Mouse (Mus musculus): ENCODE data around the gene Synpo2l.

Gene Synpo2l

GRCm38 (mm10) chr14:20677906-20678305 is 9.8 kb upstream of the Synpo2l start:
- DNase-seq = no peak

DNA sequence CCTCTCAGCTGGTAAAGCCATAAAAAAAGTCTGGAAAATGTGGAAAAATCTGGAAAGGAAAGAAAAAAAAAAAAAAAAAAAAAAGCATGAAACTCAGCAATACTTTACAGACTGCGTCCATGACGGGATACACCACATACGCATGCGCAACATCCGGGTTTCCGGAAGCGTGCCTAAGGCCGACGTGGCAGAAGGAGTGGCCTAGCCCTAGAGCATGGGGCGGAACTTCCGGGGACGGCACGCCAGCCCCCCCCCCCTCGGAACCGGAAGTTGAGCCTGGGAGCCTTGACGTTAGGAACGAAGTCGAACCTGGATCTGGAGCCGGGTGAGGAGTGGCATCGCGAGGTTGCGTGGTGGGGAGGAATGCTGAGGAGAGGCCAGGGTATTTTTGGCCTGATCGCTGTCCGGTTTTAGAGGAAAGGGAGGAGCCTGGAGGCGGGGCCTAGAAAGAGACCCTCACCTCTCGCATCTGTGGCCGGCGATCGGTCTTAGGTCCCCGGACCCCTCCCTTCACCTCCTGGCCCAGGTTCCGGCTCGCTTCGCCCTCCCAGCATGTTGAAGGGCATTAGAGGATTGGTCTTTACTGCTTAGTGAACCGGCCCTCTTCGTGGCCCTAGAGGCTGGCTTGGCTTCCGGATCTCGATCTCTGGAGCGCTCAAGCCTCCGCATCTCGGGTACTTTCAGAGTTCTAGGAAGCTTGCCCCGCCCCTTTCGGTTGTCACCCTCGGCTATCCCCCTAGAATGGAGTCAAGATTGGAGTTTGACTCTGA is 6.1 kb upstream of the Synpo2l start, which contains the start of gene Sec24c:
TSS of gene Sec24c (plus strand) at position 245 of the 770 bp plus-strand sequence.
- peak; percentile 97 for DNase-seq

DNA sequence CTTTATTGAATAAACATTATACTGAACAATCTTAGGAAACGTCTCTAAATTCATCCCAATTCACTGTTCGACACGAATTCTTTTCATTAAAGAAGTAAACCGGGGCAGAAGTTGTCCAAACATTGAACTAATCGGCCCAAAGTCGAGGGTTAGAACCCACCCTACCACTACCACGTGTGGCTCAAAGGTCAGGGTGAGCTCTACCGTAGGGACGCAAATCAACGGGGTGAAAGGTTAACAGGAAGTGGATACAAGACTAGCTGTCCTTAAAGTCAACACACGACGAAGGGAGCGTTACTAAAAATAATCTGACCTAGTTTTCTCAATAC is 5.5 kb upstream of the Synpo2l start:
- peak in 1 of 2 experiments; percentile 45 for DNase-seq

DNA sequence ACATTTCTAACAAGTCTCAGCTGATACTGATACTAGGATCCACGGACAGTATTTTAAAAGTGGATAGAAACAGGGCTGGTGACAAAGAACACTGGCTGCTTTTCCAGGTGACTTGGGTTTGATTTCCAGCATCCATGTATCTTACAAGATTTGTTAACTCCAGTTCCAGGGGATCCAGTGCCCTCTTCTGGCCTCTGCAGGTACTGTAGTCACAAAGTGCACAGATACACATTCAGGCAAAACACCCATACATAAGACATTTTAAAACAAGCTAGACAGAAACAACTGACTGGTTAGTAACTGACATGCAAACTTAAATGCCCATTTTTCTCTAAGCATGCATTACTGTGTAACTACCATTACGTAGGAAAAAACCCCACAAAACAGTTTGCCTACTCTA is 4.8 kb upstream of the Synpo2l start:
- peak; percentile 68 to 75 for DNase-seq

DNA sequence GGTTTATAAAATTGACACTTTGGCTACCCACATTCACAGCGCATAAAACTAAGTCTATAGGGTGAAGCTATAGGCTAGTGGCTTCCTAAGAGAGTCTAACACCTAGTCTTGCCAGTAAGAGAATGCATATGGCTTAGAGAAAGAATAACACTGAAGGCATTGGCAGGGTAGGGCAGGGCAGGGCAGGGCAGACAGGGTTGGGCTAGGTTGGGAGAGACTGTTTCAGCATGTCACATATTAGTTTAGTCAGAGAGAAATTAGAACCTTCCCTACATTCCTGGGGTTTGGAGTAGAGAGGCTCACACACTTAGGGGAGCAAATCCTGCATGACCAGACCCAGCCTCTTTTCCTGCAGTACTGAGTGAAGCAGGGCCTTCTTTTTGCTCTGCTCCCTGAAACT is 685 bp downstream of the Synpo2l start:
- DNase-seq = no peak

DNA sequence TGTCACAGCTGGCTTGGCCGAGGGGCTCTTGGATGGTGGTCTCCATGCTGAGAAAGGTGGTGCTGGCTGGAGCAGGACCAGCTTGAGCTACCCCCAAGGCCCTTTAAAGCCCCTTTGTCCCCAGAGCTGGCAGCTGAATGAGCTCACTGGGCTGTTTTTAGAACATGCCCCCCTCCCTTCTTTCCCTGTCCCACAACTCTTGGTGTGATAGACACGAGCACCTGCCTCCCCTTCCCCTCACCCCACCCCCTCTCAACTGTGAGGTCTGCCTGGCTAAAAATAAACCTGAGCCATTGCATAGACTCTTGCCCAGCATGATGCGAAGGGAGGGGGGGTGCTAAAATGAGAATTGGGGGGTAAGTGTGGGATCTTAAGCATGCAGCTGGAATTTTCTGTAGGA is 3.7 kb downstream of the Synpo2l start:
- no peak for DNase-seq

GRCm38 (mm10) chr14:20663601-20664000 is 4.6 kb downstream of the Synpo2l start:
- DNase-seq = no peak

GRCm38 (mm10) chr14:20662740-20663139 is 5.4 kb downstream of the Synpo2l start:
- no peak for DNase-seq

GRCm38 (mm10) chr14:20661661-20662331 is 6.4 kb downstream of the Synpo2l start:
- DNase-seq = no peak

GRCm38 (mm10) chr14:20660827-20661660 is 7.1 kb downstream of the Synpo2l start:
- peak; percentile 91 to 93 for DNase-seq

GRCm38 (mm10) chr14:20659687-20660086 is 8.5 kb downstream of the Synpo2l start:
- DNase-seq = no peak

- DNase-seq = no peak
Measured at GRCm38 (mm10) chr14:20658902-20659301, 9.3 kb downstream of the Synpo2l start.

DNA sequence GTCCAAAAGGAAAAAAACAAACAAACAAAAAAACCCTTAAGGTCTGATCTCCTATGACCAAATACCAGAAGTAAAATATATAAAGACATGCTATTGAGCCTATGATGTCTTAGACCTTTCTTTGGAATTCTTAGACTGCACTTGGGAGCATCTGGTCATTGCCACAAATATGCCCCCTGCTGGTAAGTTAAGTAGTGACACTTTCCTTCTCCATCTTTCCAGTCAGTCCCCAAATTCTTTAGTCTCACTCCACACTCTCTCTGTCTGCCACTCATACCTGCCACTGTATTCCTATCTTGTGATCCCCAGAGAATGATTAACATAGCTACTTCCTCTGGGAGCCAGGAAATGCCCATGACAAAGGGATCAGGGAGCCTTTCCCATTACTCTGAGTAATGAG is 9.8 kb downstream of the Synpo2l start:
- peak; percentile 40 to 48 for DNase-seq

DNA sequence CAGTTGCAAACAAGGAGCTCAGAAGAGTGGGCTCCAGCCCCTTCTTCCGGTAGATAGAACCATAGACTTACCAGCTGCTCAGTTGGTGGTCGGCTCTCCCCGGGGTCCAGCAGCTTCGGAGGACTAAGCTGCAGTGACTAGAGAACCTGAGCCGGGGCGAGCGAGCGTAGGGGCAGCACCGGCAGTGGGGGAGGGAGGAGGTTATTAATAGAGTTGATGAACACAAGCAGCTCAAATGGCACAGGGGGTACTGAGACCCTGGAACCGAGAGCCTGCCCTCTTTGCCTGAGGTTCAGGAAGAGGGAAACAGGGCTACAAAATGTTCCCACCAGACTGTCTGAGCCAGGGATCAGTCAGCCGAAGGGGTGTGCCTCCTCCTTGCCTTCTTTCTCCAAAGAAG is 11.8 kb downstream of the Synpo2l start, which contains the start of gene Myoz1:
TSS of gene Myoz1 (minus strand) at position 180 of the 400 bp plus-strand sequence.
- DNase-seq = no peak

- no peak for DNase-seq
Measured at GRCm38 (mm10) chr14:20655731-20656130, 12.4 kb downstream of the Synpo2l start.

- DNase-seq = no peak
Measured at GRCm38 (mm10) chr14:20654690-20655421, 13.3 kb downstream of the Synpo2l start.

GRCm38 (mm10) chr14:20651722-20652256 is 16.4 kb downstream of the Synpo2l start:
- no peak for DNase-seq

- DNase-seq = no peak
Measured at GRCm38 (mm10) chr14:20651000-20651399, 17.2 kb downstream of the Synpo2l start.

DNA sequence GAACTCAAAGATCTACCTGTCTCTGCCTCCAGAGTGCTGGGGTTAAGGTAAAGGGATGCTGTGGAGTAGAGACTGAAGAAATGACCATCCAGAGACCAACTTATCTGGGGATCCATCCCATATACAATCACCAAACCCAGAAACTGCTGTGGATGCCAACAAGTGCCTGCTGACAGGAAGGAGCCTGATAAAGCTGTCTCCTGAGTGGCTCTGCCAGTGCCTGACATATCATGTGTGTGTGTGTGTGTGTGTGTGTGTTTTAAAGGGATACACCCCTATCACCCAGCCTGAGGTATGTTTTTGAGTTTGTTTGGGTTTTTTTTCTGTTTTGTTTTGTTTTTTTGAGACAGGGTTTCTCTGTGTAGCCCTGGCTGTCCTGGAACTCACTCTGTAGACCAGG is 21.8 kb downstream of the Synpo2l start:
- DNase-seq = no peak

DNA sequence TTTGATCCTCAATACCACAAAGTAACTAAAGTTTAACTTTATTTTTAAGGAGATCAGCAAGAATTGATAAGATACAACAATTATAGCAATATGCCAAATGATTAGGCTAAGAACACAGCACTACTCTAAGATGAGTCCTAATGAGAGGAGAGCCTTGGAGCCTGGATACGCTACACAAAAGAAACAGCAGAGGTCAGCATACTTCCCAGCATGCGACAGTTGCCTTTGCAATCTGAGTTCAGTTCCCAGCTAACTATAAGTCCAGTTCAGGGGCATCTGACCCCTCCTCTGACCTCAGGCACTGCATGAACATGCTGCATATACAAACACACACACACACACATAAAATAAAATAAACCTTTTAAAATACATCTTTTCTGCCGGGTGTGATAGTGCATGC is 22.6 kb downstream of the Synpo2l start:
- no peak for DNase-seq

DNA sequence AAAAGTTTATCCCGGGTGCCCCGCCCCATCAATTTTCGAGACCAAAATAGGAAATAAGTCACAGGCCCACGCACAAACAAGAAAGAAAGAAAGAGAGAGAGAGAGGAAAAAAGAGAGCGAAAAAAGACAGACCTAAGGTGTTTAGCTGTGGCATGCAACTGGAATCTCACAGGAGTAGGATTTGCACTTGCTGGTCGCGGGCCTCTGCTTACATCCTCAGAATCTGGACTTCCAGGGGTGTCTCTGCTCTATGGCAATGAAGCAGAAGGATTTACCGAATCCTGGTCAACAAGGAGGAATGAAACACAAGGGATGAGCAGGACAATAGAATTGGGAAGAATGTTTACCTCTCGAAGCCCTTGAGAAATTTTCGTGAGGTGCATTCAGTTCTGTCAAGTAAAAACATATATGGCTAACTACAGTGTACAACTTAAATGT is 26.7 kb downstream of the Synpo2l start:
- DNase-seq = no peak

All from B cell, adult 2 months (primary cell).